Mouse (Mus musculus) liver, embryonic 15.5 days (tissue): ENCODE measurements around the gene Thap8. TPM values are rescaled to one million over a fixed set of nuclear protein-coding genes. Genes with fewer than 3 reads are reported as not detected.

Source experiments
- ATAC-seq: fragments of 200-750 bp; cut with Nextera tagmentation; 2 replicates; pipeline ENCODE4 v1.8.0; 2017; ENCODE audit warnings: moderate number of reproducible peaks, mild to moderate bottlenecking, moderate library complexity; ENCODE audit not compliant: insufficient read depth
- H3K27ac ChIP-seq: fragments of 300-500 bp; sonication (generic); replicated peaks from 2 replicates; pipeline ENCODE4 v1.5.1; 2015; ENCODE audit warnings: mild to moderate bottlenecking, inconsistent platforms
- H3K27me3 ChIP-seq: fragments of 300-500 bp; sonication (generic); 2 replicates; pipeline ENCODE4 v1.6.1; 2015; ENCODE audit warnings: mild to moderate bottlenecking, inconsistent platforms
- H3K36me3 ChIP-seq: fragments of 300-500 bp; sonication (generic); replicated peaks from 2 replicates; pipeline ENCODE4 v1.6.1; 2015; ENCODE audit warnings: moderate library complexity, mild to moderate bottlenecking, inconsistent platforms
- H3K4me1 ChIP-seq: fragments of 300-500 bp; sonication (generic); replicated peaks from 2 replicates; pipeline ENCODE4 v1.6.1; 2015; ENCODE audit warnings: inconsistent platforms
- H3K4me2 ChIP-seq: fragments of 300-500 bp; sonication (generic); 2 replicates; pipeline ENCODE4 v1.6.1; 2015; ENCODE audit warnings: moderate library complexity, mild to moderate bottlenecking, inconsistent platforms
- H3K4me3 ChIP-seq: fragments of 300-500 bp; sonication (generic); replicated peaks from 2 replicates; pipeline ENCODE4 v1.5.1; 2015; ENCODE audit warnings: mild to moderate bottlenecking, inconsistent platforms
- H3K9ac ChIP-seq: fragments of 300-500 bp; sonication (generic); 2 replicates; pipeline ENCODE4 v1.6.1; 2015; ENCODE audit warnings: moderate library complexity, mild to moderate bottlenecking, inconsistent platforms
- H3K9me3 ChIP-seq: fragments of 300-500 bp; sonication (generic); replicated peaks from 2 replicates; pipeline ENCODE4 v1.6.1; 2016; ENCODE audit warnings: inconsistent platforms
- WGBS: fragments of 180-500 bp; shearing (Covaris S2); methylation state at CpG from one replicate; pipeline ENCODE4 v1.1.7; 2015; ENCODE audit warnings: mixed read lengths; ENCODE audit not compliant: insufficient replicate concordance; 5-methylcytosine and 5-hydroxymethylcytosine counted together
- polyA plus RNA-seq: library from polyadenylated mRNA; unstranded; fragments of >200 nt; fragmentation: Nextera tagmentation; extraction: Ambion mirVana; gene quantifications from 2 replicates; pipeline ENCODE4 v1.2.1, GENCODE M21; 2015

Thap8 gene
- polyA plus RNA-seq, 1 experiment from 2014 or later, result 0.17 TPM

DNA sequence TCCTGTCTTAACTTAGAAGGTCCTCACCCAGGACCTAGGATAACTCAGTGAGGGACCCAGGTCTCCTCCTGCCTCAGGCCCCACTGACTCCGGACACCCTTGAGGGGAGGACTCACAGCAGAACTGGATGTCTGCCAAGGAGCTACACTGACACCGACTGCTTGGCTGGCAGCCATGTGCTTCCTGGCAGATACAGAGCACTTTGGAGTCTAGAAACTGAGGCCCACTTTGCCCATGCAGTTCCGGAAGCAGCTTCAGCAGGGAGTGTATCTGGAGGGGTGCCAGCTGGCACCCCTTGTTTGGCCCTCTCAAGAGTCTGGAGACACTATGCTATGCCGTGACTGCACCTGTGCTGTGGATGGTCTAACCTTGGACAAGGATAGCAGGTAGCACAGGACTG lies 53.5 kb downstream of the Thap8 start:
- Histone ChIP-seq H3K4me2 (no peak overlapping the region), H3K4me3 (no peak overlapping the region), H3K27ac (no peak overlapping the region), H3K9ac (no peak overlapping the region), H3K4me1 (peaks cover 4% of the 10 kb centered on the region; the same call in 1 of the 2 replicates), H3K9me3 (no peaks in the 10 kb centered on the region), H3K36me3 (no peaks in the 10 kb centered on the region), H3K27me3 (peaks cover 41% of the 10 kb centered on the region)
- no peak for ATAC-seq
- WGBS, result 36% methylated on average over 4 of the region's 4 CpGs

DNA sequence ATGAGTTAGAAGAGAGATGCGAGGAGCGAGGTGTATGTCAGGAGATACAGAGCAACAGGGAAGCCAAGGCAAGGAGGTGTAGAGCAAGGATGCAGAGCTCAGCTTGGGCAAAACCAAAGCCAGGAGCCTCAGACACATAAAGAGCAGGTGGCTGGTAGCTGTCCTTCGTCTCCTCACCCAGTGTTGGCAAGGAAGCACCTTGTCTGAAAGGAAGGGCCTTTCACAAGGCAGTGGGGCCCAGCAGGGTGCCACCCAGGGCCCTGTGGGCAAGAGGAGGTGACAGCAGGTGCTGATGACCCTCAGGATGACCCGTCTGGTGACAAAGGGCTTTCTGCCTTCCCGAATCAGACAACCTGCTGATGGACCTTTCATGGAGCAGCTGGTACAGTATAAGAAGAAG lies 54.7 kb downstream of the Thap8 start:
- Histone ChIP-seq H3K9ac (no peak overlapping the region), H3K27me3 (peaks cover 41% of the 10 kb centered on the region), H3K4me2 (no peak overlapping the region), H3K4me1 (peaks cover 4% of the 10 kb centered on the region; the same call in 1 of the 2 replicates), H3K9me3 (no peaks in the 10 kb centered on the region), H3K27ac (no peak overlapping the region), H3K4me3 (no peak overlapping the region), H3K36me3 (no peaks in the 10 kb centered on the region)
- ATAC-seq, result no peak
- WGBS, result 46% methylated on average over 5 of the region's 5 CpGs

DNA sequence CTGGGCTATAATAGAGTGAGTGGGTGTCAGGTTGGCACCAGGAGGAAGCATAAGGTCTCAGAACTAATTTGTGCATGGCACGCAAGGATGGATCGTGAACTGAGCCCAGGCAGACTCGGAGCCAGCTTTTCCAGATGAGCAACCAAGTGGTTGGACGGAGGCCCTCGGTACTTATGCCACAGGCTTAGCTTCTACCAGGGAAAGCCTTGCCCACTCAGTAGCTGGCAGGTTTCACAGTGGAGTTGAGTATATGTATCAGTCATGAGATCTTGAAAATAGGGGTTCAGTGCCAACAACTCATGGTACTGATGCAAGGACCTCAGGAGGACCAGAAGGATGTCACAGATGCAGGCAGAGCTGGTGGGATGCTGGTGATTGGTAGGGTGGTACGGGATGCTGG lies 55.8 kb downstream of the Thap8 start:
- Histone ChIP-seq H3K27me3 (peaks cover 35% of the 10 kb centered on the region), H3K27ac (no peak overlapping the region), H3K4me3 (no peak overlapping the region), H3K9me3 (no peaks in the 10 kb centered on the region), H3K36me3 (no peaks in the 10 kb centered on the region), H3K4me2 (no peak overlapping the region), H3K9ac (no peak overlapping the region), H3K4me1 (peaks cover 4% of the 10 kb centered on the region; the same call in 1 of the 2 replicates)
- no peak for ATAC-seq
- WGBS, result 63% methylated on average over 6 of the region's 6 CpGs

DNA sequence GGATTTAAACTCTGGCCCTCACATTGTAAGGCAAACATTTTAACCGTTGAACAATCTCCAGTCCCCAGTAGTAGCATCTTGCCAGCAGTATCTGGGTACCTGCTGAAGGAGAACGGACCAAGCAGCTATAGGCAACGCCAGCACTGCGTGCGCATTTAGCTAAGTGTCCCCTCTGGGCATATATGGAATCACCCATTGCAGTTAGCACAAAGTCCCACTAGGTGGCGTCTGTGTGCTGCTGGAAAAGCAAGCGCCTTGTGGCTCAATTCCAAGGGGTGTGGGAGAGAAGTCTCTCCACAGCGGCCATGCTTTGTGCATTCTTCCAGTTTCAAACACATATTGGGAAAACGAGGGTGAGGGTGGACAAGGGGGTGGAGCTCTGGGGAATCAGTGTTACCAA lies 56.5 kb downstream of the Thap8 start:
- Histone ChIP-seq H3K9me3 (no peaks in the 10 kb centered on the region), H3K4me3 (no peak overlapping the region), H3K4me2 (no peak overlapping the region), H3K27ac (no peak overlapping the region), H3K36me3 (no peaks in the 10 kb centered on the region), H3K27me3 (peaks cover 35% of the 10 kb centered on the region), H3K4me1 (peaks cover 4% of the 10 kb centered on the region; the same call in 1 of the 2 replicates), H3K9ac (no peak overlapping the region)
- ATAC-seq, result no peak
- 6% methylated on average over 9 of the region's 9 CpGs for WGBS

DNA sequence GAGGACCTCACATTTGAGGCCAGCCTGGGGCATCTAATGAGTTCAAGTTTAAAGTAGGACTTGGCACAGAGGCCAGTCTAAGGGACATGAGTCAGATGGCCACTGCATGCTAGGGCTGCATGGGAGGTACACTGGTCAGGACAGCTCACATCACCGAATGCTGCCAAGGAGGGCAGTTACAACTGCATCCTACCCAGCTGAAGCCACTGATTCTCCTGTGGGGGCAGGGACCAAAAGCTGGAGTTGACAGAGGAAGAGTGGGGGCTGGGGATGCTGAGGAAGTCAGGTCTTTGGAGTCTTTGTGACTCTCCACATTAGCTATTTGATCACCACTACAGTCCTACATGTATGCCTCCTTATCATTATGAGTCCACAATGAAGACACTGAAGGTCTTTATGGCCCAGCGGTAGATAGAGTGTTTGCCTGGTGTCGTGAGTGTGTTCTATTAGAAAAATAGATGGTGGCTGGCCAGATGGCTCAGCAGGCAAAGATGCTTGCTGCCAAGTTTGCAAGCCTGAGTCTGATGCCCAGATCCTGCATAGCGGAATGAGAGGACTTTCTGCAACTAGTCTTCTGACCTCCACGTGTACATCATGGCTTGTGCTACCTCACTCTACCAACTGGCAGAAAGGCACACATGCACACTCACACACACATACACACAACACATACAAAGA lies 59.7 kb downstream of the Thap8 start:
- Histone ChIP-seq H3K4me1 (no peaks in the 10 kb centered on the region), H3K27me3 (peaks cover 16% of the 10 kb centered on the region), H3K9ac (no peak overlapping the region), H3K36me3 (no peaks in the 10 kb centered on the region), H3K4me2 (no peak overlapping the region), H3K9me3 (no peaks in the 10 kb centered on the region), H3K4me3 (no peak overlapping the region), H3K27ac (no peak overlapping the region)
- no peak for ATAC-seq
- WGBS, result 48% methylated on average over 5 of the region's 5 CpGs

Other genes starting within 250 kb of the Thap8 start
- gene Zfp14, start 228.7 kb upstream of the Thap8 start, polyA plus RNA-seq, result 0.37 and 0.53 TPM in 2 replicates
- 1.3 and 1.6 TPM in 2 replicates for gene Zfp82, start 207.2 kb upstream of the Thap8 start, polyA plus RNA-seq
- not detected in 2 replicates for gene Gm26920, start 189.7 kb upstream of the Thap8 start, polyA plus RNA-seq
- 1.4 and 1.9 TPM in 2 replicates for gene Zfp566, start 189.6 kb upstream of the Thap8 start, polyA plus RNA-seq
- gene Zfp260, start 185.3 kb upstream of the Thap8 start, polyA plus RNA-seq, result 12.2 and 13.4 TPM in 2 replicates
- gene Zfp382, start 158.2 kb upstream of the Thap8 start, polyA plus RNA-seq, result 1.4 and 1.6 TPM in 2 replicates
- 4.2 and 4.5 TPM in 2 replicates for gene Zfp146, start 110.3 kb upstream of the Thap8 start, polyA plus RNA-seq
- gene Cox7a1, start 96.0 kb upstream of the Thap8 start, polyA plus RNA-seq, result 5.6 and 7.7 TPM in 2 replicates
- gene Capns1, start 81.3 kb upstream of the Thap8 start, polyA plus RNA-seq, result 36.2 and 40.8 TPM in 2 replicates
- 43.3 and 44.4 TPM in 2 replicates for gene Polr2i, start 48.1 kb upstream of the Thap8 start, polyA plus RNA-seq
- 42.0 and 44.0 TPM in 2 replicates for gene Tbcb, start 47.8 kb upstream of the Thap8 start, polyA plus RNA-seq
- not detected in 2 replicates for gene Ovol3, start 44.4 kb upstream of the Thap8 start, polyA plus RNA-seq
- 8.1 and 8.9 TPM in 2 replicates for gene Wdr62, start 325 bp downstream of the Thap8 start, polyA plus RNA-seq
- 0.55 and 0.76 TPM in 2 replicates for gene Clip3, start 11.6 kb downstream of the Thap8 start, polyA plus RNA-seq
- gene Alkbh6, start 28.6 kb downstream of the Thap8 start, polyA plus RNA-seq, result 15.9 and 16.5 TPM in 2 replicates
- gene Syne4, start 34.7 kb downstream of the Thap8 start, polyA plus RNA-seq, result 15.7 and 20.2 TPM in 2 replicates
- 1.4 and 2.0 TPM in 2 replicates for gene E130208F15Rik, start 41.6 kb downstream of the Thap8 start, polyA plus RNA-seq
- gene Sdhaf1, start 43.8 kb downstream of the Thap8 start, polyA plus RNA-seq, result 4.3 and 5.1 TPM in 2 replicates
- 1.9 and 2.0 TPM in 2 replicates for gene Lrfn3, start 82.7 kb downstream of the Thap8 start, polyA plus RNA-seq
- 146 and 160 TPM in 2 replicates for gene Tyrobp, start 133.7 kb downstream of the Thap8 start, polyA plus RNA-seq
- 6.7 and 7.0 TPM in 2 replicates for gene Hcst, start 139.8 kb downstream of the Thap8 start, polyA plus RNA-seq
- gene Nfkbid, start 141.6 kb downstream of the Thap8 start, polyA plus RNA-seq, result 1.6 and 1.8 TPM in 2 replicates
- 5.3 and 6.2 TPM in 2 replicates for gene Aplp1, start 165.4 kb downstream of the Thap8 start, polyA plus RNA-seq
- gene Kirrel2, start 177.6 kb downstream of the Thap8 start, polyA plus RNA-seq, result 0.03 and 0.37 TPM in 2 replicates
- 0.10 TPM in 1 of 2 replicates, not detected in the other for gene Nphs1, start 178.2 kb downstream of the Thap8 start, polyA plus RNA-seq
- 57.8 and 78.4 TPM in 2 replicates for gene Prodh2, start 213.5 kb downstream of the Thap8 start, polyA plus RNA-seq